Mouse (Mus musculus) layer of hippocampus, adult 8-10 months (tissue): Measurements from ENCODE around the gene Glp1r. TPM values are rescaled to one million over a fixed set of nuclear protein-coding genes. Genes with fewer than 3 reads are reported as not detected.

Experiments used
- DNase-seq, 2 experiments: peaks; one replicate each; pipeline ENCODE4 v3.0.0; 2022; ENCODE audit warnings: low spot score in 2 of 2
- total RNA-seq, 4 experiments: library from RNA; stranded (reverse); gene quantifications; 2 replicates each; pipeline ENCODE4 v1.2.4; 2022

Gene Glp1r
- total RNA-seq, result 1 to 10 TPM; 2.2 to 3.3 (median 2.5) TPM

- DNase-seq, result no peak
Observed at GRCm38 (mm10) chr17:30901627-30902026, at the start of gene Glp1r. Glp1r (plus strand) TSS chr17:30901817.

DNA sequence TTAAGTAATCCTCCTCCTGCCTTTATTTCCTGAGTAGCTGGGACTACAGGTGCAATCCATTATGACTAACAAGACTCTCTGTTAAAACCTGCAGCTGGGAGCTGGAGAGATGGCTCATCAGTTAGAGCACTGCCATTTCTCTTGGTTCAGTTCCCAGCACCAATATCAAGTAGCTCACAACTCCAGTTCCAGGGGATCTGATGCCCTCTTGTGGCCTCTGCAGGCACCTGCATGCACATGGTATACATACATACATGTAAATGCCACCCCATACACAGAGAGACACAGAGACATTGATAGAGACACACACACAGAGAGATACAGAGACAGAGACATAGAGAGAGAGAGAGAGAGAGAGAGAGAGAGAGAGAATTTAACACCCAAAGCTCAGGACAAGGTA is 49.3 kb upstream of the Glp1r start:
- DNase-seq, result no peak

- DNase-seq, result no peak
Observed at GRCm38 (mm10) chr17:30857347-30857746, 44.3 kb upstream of the Glp1r start.

GRCm38 (mm10) chr17:30858586-30859259 is 42.9 kb upstream of the Glp1r start:
- no peak for DNase-seq

GRCm38 (mm10) chr17:30859989-30860585 is 41.5 kb upstream of the Glp1r start:
- no peak for DNase-seq

DNA sequence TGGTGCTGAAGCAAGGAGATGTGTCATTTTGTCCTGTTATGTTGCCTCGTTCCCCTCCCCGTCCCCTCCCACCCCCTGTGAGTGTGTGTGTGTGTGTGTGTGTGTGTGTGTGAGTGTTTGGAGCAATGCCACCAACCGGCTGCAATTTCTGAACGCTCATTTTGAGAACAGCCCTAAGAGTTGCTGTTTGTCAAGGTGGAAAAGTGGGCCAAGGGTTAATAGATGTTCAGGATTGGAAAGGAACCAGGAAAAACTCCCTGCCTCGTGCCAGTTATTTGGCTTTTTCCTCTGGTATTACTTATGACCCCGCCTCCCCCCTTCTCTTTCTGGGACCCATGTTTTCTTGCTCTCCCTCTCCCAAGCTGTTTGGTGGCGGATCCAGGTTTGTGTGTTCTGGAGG is 41.0 kb upstream of the Glp1r start:
- no peak for DNase-seq

GRCm38 (mm10) chr17:30866281-30866680 is 35.3 kb upstream of the Glp1r start:
- DNase-seq, result no peak

DNA sequence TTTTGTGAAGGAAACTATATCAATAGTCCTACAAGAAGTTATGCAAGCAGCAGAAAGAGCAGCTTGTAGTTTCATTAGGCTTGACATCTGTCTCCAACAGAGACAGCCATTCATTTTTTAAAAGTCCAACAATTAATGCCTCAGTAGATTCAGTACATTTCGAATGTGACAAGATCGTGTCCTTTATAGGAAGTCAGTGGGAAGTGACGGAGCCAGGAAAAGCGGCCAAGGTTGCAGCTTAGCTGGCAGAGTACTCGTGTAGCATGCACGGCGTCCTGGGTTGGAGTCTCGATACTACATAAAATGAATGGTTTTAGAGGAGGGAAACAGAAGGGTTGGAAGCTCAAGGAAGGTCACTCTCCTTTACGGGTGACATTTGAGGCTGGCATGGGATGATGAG is 34.7 kb upstream of the Glp1r start:
- peak in 1 of 2 experiments; percentile 20 for DNase-seq

GRCm38 (mm10) chr17:30871040-30871439 is 30.6 kb upstream of the Glp1r start:
- no peak for DNase-seq

- DNase-seq, result no peak
Observed at GRCm38 (mm10) chr17:30874276-30874675, 27.3 kb upstream of the Glp1r start.

DNA sequence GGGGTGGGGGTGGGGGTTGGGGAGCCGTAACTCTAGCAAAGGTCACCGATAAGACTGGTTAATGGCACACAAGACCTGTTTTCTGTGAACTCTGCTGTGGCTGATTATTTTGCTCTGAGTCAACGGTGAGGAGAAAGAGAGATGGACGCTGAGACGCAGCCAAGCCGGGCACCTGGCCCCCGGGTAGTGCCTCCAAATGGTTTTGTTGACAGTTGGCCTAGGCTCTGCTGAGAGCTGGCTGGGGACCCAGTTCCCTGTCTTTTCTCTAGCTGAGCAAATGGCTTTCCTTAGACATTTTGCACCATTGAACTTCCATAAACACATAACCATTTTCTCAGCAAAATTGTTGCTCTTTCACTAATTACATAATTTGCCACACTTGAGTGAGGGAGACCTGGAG is 24.2 kb upstream of the Glp1r start:
- no peak for DNase-seq

DNA sequence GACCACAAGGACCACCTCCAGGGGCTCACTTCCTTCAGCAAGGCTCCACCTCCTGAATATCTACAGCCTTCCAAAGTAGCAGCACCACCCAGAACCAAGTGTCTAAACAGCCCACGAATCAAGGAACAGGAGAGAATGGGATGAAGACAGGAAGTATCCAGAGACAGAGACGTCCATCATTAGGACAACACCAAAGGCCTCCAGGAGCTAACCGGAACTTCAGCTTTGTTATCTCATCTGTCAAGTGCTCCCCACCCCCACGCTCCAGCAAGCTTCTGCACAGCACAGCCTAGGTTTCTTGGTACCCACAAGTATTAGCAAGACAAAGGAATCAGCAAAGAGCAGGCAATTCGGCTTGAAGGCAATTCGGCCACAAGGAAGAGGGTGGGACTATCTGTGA is 23.0 kb upstream of the Glp1r start:
- no peak for DNase-seq

- DNase-seq, result no peak
Observed at GRCm38 (mm10) chr17:30880391-30880790, 21.2 kb upstream of the Glp1r start.

GRCm38 (mm10) chr17:30881001-30881400 is 20.6 kb upstream of the Glp1r start:
- DNase-seq, result no peak

DNA sequence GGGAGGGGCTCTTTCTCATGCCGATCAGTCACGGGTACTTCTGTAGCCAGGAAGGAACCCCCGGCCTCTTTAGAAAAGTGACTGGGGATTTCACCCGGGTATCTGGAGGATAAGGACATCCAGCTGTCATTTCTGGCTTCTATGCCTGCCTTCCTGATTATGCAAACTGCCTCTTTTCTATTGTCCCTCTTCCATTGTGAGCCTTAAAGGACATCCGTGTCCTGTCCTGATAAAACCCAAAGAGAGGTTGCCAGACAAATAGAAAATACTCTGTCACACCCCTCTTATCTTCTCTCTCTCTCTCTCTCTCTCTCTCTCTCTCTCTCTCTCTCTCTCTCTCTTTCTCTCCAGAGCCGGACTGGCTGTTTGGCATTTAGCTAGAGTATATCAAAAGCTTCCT is 19.4 kb upstream of the Glp1r start:
- no peak for DNase-seq

DNA sequence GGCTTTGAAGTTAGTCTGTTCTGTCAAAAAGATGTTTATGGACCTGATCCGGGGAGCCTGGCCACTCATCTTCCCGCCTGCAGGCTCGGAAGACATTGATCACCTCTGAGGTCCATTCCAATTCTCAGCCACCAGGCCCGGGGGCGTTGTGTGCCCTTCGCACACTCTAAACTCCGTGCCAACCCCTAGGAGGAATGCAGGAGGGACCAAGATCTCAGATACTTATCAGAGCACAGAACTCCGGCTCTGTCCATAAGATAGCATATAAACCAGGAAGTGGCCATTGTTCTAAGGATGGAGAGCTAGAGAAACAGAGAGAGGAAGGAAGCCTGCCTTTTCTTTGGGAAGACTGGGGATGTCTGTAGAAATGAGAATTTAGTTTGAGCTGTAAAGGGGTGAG is 18.1 kb upstream of the Glp1r start:
- no peak for DNase-seq

DNA sequence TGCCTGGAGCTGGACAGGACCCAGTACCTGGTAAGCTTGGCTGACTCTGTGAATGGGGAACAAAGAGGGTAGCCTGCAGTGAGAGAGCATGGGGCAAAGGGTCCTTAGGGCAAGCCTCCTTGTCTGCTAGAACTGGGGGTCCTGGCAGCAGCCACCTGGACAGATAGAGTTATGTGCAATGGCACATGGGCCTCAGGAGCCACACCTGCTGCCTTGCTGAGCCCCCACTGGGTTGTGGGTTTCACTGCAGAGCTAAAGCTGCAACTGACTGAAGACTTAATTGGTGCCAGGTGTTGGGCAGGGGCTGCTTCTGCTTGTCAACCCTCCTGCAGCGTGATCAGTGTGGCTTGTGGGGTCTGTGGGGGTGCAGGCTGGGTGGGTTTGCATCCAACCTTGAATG is 9.5 kb upstream of the Glp1r start:
- DNase-seq, result no peak

DNA sequence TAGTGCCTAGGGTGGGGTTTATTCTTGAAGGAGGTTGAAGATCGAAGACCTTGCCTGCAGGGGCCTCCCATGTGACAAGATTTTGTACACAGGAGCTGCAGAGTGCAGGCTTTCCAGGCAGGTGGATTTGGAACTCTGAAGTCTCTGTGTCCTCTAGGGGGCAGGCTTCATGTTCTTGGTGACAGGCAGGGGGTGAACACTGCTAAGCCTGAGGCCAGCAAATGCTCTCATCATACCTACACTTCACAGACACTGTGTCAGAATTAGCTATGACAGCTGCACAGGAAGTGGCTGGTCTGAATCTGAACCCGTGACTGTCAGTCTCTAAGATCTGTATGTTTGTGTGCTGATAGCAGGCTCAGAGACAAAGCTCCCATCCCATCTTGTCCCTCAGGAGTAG is 8.9 kb upstream of the Glp1r start:
- DNase-seq, result no peak

GRCm38 (mm10) chr17:30897075-30897474 is 4.5 kb upstream of the Glp1r start:
- DNase-seq, result no peak

DNA sequence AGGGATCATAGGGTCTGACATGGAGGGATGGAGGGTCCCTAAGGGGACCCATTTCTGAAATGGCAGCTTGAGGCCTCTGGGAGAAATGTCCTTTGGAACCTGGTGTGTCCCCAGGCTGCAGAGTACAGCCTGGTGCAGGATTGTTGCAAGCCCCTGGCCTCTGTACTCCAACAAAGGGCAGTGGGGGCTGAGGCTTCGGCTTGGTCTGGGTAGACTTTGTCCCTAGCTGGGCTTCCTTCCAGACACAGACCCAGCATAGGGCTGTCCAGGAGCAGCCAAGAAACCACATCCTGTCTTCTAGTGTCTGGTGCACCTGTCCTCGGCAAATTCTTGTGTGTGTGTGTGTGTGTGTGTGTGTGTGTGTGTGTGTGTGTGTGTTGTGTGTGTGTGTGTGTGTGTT is 2.5 kb downstream of the Glp1r start:
- no peak for DNase-seq

DNA sequence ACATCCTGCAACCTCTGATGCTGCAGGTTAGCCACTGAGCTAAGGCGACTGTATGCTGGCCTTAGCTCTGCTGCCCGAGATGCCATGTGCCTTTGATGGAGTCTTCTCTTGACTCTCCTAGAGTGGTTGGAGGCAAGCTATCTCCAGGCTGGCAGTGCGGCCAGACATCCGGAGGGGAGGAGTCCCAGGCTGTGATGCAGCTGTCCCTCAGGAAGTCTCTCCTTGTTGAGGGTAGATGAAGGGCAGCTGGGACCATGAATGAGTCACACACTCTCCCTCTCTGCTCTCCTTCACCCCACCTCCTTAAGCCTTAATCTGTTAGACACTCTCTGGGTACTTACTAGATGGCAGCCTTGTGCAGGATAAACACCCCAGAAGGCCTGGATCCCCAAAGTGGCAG is 6.0 kb downstream of the Glp1r start:
- no peak for DNase-seq

DNA sequence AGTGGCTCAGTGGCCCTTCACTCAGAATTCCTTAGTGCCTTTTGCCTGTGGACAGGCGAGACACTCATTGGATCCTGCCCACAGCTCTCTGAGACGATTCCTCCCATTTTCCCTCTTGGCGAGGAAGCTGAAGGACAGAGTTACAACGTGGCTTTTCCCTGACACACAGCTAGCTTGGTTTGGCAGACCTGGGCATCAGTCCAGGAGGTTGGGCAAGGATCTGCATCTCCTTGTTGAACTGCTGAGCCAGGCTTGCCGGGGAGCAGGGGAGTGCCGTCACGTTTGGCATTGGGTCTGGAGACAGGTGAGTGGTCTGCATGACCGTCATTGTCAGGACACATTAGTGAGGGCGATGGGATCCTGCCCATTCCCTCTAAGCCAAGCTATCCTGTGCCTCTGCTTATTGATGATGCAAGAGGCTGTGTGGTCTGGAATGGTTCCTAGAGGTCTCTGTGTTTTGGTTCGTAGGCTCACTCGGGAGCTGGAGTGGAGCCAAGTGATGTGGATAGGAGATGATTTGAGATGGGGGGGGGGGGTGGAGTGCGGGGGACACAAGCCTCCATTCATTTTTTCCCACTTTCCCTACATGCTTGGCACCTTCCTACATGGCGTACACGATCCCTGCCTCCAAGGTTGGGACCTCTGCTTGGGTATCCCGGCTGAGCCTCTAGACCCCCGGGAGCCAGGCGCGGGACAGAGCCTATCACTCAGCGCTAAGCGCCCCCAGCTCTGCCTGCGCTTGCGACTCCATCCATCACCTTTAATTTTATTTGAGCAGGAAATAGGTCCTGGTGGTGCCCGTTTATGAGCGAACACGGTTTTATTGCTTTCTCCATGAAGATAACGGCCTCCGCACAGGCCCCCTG is 9.5 kb downstream of the Glp1r start:
- DNase-seq, result no peak

DNA sequence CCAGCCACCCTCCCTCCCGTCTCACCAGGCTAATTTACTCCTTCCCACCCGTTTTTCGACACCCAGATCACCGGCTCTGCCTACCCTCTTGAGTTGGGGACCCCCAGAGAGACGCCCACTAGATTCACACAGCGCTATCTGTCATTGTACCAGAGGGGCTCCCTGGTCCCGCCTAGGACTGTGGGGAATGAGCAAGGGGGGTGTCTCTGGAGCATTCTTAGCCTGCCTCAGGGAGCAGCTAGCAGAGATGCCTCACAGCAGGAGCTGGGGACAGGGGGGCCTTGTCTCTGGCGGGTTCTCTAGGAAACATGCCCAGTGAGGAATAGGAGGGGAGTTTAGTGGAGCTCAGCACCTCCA is 10.1 kb downstream of the Glp1r start:
- DNase-seq, result no peak
